ENCODE assay signal across 9 mouse cellular contexts in the genomic region with DNA sequence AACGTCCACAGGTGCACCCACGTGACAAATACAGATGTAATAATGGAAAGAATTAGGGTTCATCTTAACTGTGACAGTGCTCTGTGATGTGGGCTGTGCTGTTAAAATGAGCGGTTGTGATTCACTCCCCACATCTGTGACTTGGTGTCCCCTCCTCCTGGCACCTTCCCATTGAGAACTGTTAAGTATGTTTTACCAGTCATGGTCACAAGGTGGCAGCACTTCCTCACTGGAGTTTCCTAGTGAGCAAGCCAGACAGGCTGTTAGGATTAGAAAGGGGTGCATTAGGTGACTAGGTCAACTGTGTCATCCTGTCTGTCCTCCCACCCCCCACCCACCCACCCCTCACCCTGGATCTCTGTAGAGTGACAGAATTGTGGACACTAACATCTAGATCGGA. TPM values are rescaled to one million over a fixed set of nuclear protein-coding genes. Genes with fewer than 3 reads are reported as not detected.
DNase-seq lines count a peak whose midpoint lies in the region; ATAC-seq and TF ChIP-seq lines count a peak whose summit lies in the region.
"Had no signal": no experiment of that assay in that cellular context is flagged by ENCODE, and none has a peak within 500 bp of the region (broad histone marks: within the 10 kb centered on the region; RNA-seq: fewer than 3 reads in every experiment).

No protein-coding gene starts in this region.

- H3K36me3 ChIP-seq in kidney, embryonic 14.5 days (ENCODE audit: control insufficient read depth, insufficient read depth, low read length): no peaks in the 10 kb centered on the region
- H3K36me3 ChIP-seq in limb, embryonic 14.5 days (ENCODE audit: control insufficient read depth, insufficient read depth, low read length): no peaks in the 10 kb centered on the region
- H3K36me3 ChIP-seq in stomach, embryonic 16.5 days (ENCODE audit: control insufficient read depth, insufficient read depth, low read length): no peaks in the 10 kb centered on the region
- H3K36me3 ChIP-seq: embryonic facial prominence, embryonic 12.5 days had no signal

- peak; percentile 57; the same call in 1 of the 2 replicates for ATAC-seq in kidney, embryonic 14.5 days (ENCODE audit: low FRiP score, low TSS enrichment)
- ATAC-seq in limb, embryonic 14.5 days (ENCODE audit: low FRiP score, low read depth): no peak
- peak; percentile 42; the same call in 1 of the 2 replicates for ATAC-seq in stomach, embryonic 16.5 days (ENCODE audit: insufficient read depth, low FRiP score)

- 42% methylated on average over 4 of the region's 4 CpGs for WGBS in kidney, embryonic 14.5 days
- WGBS in limb, embryonic 14.5 days: 35% methylated on average over 4 of the region's 4 CpGs
- 33% methylated on average over 4 of the region's 4 CpGs for WGBS in stomach, embryonic 16.5 days

- H3K4me1 ChIP-seq in kidney, embryonic 14.5 days (ENCODE audit: control insufficient read depth, insufficient read depth, low read length): no peaks in the 10 kb centered on the region
- no peaks in the 10 kb centered on the region for H3K4me1 ChIP-seq in limb, embryonic 14.5 days (ENCODE audit: control insufficient read depth, insufficient read depth, low read length)
- H3K4me1 ChIP-seq in stomach, embryonic 16.5 days (ENCODE audit: control insufficient read depth, insufficient read depth, low read length): no peaks in the 10 kb centered on the region

- H3K27me3 ChIP-seq in kidney, embryonic 14.5 days (ENCODE audit: control insufficient read depth, insufficient read depth, low read length): no peaks in the 10 kb centered on the region
- no peaks in the 10 kb centered on the region; the same call in 1 of the 2 replicates for H3K27me3 ChIP-seq in limb, embryonic 14.5 days (ENCODE audit: control insufficient read depth, insufficient read depth, low read length)
- H3K27me3 ChIP-seq in stomach, embryonic 16.5 days (ENCODE audit: control insufficient read depth, insufficient read depth, low read length): no peaks in the 10 kb centered on the region

- peak; percentile 72 for DNase-seq in ovary, postnatal 10 days (ENCODE audit: low spot score)
- DNase-seq in ovary, adult 18-20 months (ENCODE audit: low spot score): no peak
- peak; percentile 65 to 83 for DNase-seq in cerebellum, postnatal 36 days
- DNase-seq in gastrocnemius, adult 8-10 months (ENCODE audit: low spot score in 2 of 2): peak; percentile 50 to 58
- DNase-seq in limb, embryonic 14.5 days (ENCODE audit: low spot score): peak; percentile 87
- DNase-seq in natural killer cell, adult 2 months (ENCODE audit: low spot score in 2 of 2): peak; percentile 68 to 83

- H3K9ac ChIP-seq in kidney, embryonic 14.5 days (ENCODE audit: low read depth, low read length): no peak overlapping the region
- no peak overlapping the region for H3K9ac ChIP-seq in limb, embryonic 14.5 days (ENCODE audit: low read depth, low read length, severe bottlenecking)
- H3K9ac ChIP-seq in stomach, embryonic 16.5 days (ENCODE audit: low read length): no peak overlapping the region
- H3K9ac ChIP-seq: embryonic facial prominence, embryonic 12.5 days had no signal

- H3K4me2 ChIP-seq in kidney, embryonic 14.5 days (replicated peaks; ENCODE audit: low read depth, low read length): no peak overlapping the region
- no peak overlapping the region for H3K4me2 ChIP-seq in limb, embryonic 14.5 days (replicated peaks; ENCODE audit: low read depth, low read length, severe bottlenecking)
- no peak overlapping the region for H3K4me2 ChIP-seq in stomach, embryonic 16.5 days (ENCODE audit: low read depth, low read length)
- H3K4me2 ChIP-seq: embryonic facial prominence, embryonic 12.5 days had no signal

- H3K4me3 ChIP-seq in kidney, embryonic 14.5 days (ENCODE audit: low read length): no peak overlapping the region
- H3K4me3 ChIP-seq in limb, embryonic 14.5 days (replicated peaks; ENCODE audit: low read length): no peak overlapping the region
- no peak overlapping the region for H3K4me3 ChIP-seq in stomach, embryonic 16.5 days (replicated peaks; ENCODE audit: low read length)
- H3K4me3 ChIP-seq: embryonic facial prominence, embryonic 12.5 days had no signal

- H3K9me3 ChIP-seq in kidney, embryonic 14.5 days (ENCODE audit: control insufficient read depth, low read length): no peaks in the 10 kb centered on the region
- H3K9me3 ChIP-seq in limb, embryonic 14.5 days (ENCODE audit: control insufficient read depth, low read length): no peaks in the 10 kb centered on the region
- H3K9me3 ChIP-seq in stomach, embryonic 16.5 days (replicated peaks; ENCODE audit: control insufficient read depth, low read length): no peaks in the 10 kb centered on the region
- H3K9me3 ChIP-seq: embryonic facial prominence, embryonic 12.5 days had no signal

- TF ChIP-seq POLR2A in limb, embryonic 14.5 days (IDR thresholded peaks at IDR 0.05; ENCODE audit: borderline replicate concordance, extremely low read depth, insufficient read depth, insufficient read length): no peak

- no peak overlapping the region for H3K27ac ChIP-seq in kidney, embryonic 14.5 days (ENCODE audit: low read depth, low read length)
- H3K27ac ChIP-seq in limb, embryonic 14.5 days (replicated peaks; ENCODE audit: low read depth, low read length): no peak overlapping the region
- no peak overlapping the region for H3K27ac ChIP-seq in stomach, embryonic 16.5 days (ENCODE audit: low read length)
- H3K27ac ChIP-seq: embryonic facial prominence, embryonic 12.5 days had no signal

RNA-seq across cellular contexts. Expression of a gene that starts 11.7 kb away (rescaled TPM):
- total RNA-seq in gastrocnemius, adult 8-10 months (2022): not detected
- 0.27 and 0.30 TPM in 2 replicates for polyA plus RNA-seq in kidney, embryonic 14.5 days (2014; fragmentation: Nextera tagmentation; extraction: Ambion mirVana)
- polyA plus RNA-seq in limb, embryonic 14.5 days (2012; rRNA removed): not detected in 2 replicates
- 0.28 TPM in 1 of 2 replicates, not detected in the other for polyA plus RNA-seq in limb, embryonic 14.5 days (2014; fragmentation: Nextera tagmentation; extraction: Ambion mirVana)
- polyA plus RNA-seq in stomach, embryonic 16.5 days (2015; fragmentation: Nextera tagmentation; extraction: Ambion mirVana): 0.61 and 0.64 TPM in 2 replicates

RNA-seq across cellular contexts. Expression of a gene that starts 25.9 kb away (rescaled TPM):
- 10 to 100 TPM; 10.6 to 28.0 (median 19.9) TPM for total RNA-seq in gastrocnemius, adult 8-10 months (2022)
- polyA plus RNA-seq in kidney, embryonic 14.5 days (2014; fragmentation: Nextera tagmentation; extraction: Ambion mirVana): 5.3 and 6.8 TPM in 2 replicates
- 10.4 and 17.0 TPM in 2 replicates for polyA plus RNA-seq in limb, embryonic 14.5 days (2012; rRNA removed)
- 3.5 and 4.1 TPM in 2 replicates for polyA plus RNA-seq in limb, embryonic 14.5 days (2014; fragmentation: Nextera tagmentation; extraction: Ambion mirVana)
- polyA plus RNA-seq in stomach, embryonic 16.5 days (2015; fragmentation: Nextera tagmentation; extraction: Ambion mirVana): 10.6 and 10.9 TPM in 2 replicates

RNA-seq across cellular contexts. Expression of a gene that starts 53.0 kb away (rescaled TPM):
- 1 to 10 TPM; 1.9 to 4.8 (median 3.3) TPM for total RNA-seq in gastrocnemius, adult 8-10 months (2022)
- 2.3 and 5.7 TPM in 2 replicates for polyA plus RNA-seq in kidney, embryonic 14.5 days (2014; fragmentation: Nextera tagmentation; extraction: Ambion mirVana)
- polyA plus RNA-seq in limb, embryonic 14.5 days (2012; rRNA removed): 1.3 and 1.4 TPM in 2 replicates
- polyA plus RNA-seq in limb, embryonic 14.5 days (2014; fragmentation: Nextera tagmentation; extraction: Ambion mirVana): 0.93 and 1.3 TPM in 2 replicates
- 98.3 and 139 TPM in 2 replicates for polyA plus RNA-seq in stomach, embryonic 16.5 days (2015; fragmentation: Nextera tagmentation; extraction: Ambion mirVana)

RNA-seq across cellular contexts. Expression of a gene that starts 54.9 kb away (rescaled TPM):
- total RNA-seq in gastrocnemius, adult 8-10 months (2022): not detected
- not detected in 2 replicates for polyA plus RNA-seq in kidney, embryonic 14.5 days (2014; fragmentation: Nextera tagmentation; extraction: Ambion mirVana)
- 3.3 and 4.5 TPM in 2 replicates for polyA plus RNA-seq in limb, embryonic 14.5 days (2012; rRNA removed)
- polyA plus RNA-seq in limb, embryonic 14.5 days (2014; fragmentation: Nextera tagmentation; extraction: Ambion mirVana): 16.7 and 31.8 TPM in 2 replicates
- polyA plus RNA-seq in stomach, embryonic 16.5 days (2015; fragmentation: Nextera tagmentation; extraction: Ambion mirVana): 1,223 and 2,187 TPM in 2 replicates

Comparison
In these comparisons a context has a peak if more than half of its experiments do, and no peak if none do; other contexts are left out.
1. RNA of a gene that starts 53.0 kb away (polyA plus RNA-seq): 98.3 to 139 TPM in stomach, embryonic 16.5 days; 2.3 to 5.7 TPM in kidney, embryonic 14.5 days and 0.93 to 1.4 TPM in limb, embryonic 14.5 days; every median in the first group is over 10 times any median in the second.